Mouse (Mus musculus): Measurements from ENCODE around the gene Uts2b.
"Not testable (repeated sequence)": the region's sequence is repeated elsewhere in the genome, so short reads cannot be mapped to it uniquely, and the experiment has no call there.

Gene Uts2b

DNA sequence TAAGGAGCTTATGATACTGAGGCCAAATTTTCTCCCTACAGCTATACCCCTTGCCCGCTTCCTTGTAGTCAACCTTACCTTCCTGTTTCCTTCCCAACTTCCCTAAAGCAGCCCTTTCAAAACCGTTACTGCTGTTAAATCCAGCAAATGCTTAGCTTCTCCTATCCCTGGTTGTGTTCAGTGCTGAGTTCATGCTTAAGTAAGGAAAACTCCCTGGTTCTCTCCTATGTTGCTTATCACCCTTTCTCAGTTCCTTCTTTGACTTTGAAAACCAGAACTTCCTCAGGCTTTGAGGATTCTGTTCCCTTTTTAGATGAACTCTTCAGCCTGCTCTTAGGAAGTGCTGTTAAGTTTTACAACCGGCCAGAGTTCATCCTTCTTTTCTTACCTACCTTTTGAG, 4.1 kb upstream of the Uts2b start:
- no peak for DNase-seq

DNA sequence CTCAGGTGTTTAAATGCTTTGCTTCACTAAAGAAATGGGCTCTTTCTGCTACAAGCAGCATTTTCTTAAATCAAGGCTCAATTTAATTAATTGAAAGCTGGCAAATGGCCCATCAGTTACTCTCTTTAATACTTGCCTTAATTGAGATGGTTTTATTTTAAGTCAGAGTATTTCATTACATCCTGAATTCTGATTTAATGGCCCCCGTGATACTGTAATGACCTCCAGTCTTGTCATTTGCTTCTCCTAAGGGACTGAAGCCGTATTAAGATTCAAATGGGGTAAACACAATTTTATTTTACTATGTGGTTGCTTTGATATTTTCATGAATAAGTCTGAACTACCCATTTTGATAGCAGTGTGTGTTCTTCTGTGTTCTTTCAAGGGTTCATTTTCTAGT, 661 bp upstream of the Uts2b start:
- no peak for DNase-seq

DNA sequence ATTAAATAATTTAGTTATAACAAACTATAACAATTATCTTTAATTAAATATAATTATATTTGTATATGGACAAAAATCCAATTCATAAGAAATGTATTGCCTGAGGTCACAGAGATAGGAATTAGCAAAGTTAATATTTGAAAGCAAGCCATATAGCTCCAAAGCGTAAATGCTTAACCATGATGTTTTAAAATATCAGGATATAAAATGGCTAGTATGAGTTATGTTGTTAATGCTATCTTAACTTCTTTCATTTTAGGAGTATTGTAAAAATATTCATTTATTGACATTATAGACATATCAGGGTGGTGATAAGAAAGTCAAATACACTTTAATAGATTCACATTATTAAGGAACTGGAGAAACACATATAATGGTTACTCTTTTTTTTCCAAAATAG, 10.0 kb downstream of the Uts2b start:
- DNase-seq = no peak

DNA sequence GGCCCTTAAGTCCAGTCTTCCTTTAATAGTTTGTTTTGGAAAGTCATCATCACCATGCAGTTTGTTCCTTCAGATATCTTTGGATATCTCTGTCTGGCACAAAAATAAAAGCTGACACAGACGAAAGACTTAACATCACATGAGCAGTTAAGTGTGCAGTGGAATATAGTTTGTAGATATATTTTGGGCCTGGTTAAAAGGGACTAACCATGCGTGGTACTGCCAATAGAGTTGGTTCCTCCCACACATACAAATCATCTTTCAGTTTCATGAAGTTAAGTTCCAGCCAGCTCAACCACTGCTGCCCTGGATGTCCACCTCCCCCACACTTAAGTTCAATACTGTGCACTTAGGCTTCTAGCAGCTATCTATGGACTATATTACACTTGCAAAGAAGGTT, 15.6 kb downstream of the Uts2b start:
- DNase-seq = no peak

DNA sequence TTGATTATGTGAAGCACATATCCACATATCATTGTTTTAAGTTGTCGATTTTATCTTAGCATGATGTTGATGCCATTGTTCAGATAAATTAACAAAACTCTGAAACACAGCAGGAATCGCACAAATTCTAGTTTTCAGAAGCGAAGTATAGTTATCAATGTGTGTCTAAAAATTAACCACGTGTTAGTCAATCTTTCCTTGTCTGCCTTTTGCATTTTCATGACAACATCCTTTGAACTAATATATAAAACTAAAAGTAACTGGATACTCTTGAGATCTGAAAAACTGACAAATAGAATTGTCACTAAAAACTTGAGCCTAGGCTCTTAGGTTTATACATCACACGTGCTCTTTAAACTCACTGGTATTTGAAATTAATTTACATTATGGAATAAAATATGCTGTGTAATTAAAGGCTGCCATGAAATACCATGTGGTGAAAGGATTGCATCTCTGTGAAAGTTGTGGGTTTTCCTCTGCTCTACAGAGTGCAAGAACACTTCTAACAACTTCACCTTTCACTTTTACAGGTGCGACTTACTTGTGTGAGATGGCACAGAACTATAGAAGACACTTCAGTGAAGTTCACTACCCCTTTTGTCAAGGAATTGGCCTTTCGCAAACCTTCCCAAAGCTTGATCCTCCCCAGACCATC, 20.0 kb downstream of the Uts2b start:
- DNase-seq = no peak

DNA sequence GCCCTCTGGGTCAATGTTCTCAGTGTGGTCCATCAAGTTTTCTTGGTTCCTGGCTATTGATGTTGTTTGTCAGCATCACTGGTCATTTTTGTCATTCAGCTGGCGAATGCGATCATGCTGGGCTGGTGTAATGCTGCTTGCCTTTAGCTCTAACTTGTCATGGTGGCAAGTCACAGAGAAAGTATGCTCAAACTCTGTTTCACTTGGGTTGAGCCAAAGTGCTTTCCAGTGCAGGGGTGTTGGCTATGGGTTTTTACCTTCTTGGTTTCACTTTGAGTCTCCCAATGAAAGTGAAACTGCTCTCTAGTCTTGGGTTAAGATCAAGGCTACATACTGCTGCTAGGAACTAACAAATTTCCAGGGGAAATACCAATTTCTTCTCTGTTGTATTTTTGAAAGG, 20.8 kb downstream of the Uts2b start:
- DNase-seq = no peak

DNA sequence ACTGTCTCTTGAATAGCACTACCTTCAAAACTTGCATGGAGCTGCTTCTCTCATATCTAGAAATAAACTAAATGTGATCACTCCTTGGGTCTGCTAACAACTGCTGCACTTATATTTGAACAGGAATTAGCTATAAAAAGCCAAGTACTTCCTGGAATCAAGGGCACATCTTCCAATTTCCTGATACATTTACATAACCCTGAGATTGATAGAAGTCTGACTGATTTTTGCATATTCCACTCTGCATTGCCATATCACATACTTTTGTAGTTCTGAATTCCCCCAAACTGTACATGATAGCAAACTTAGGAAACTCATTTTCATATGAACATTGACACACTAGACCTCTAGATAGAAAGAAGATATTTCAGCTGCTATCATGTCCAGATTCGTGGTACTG, 21.7 kb downstream of the Uts2b start:
- DNase-seq = no peak

DNA sequence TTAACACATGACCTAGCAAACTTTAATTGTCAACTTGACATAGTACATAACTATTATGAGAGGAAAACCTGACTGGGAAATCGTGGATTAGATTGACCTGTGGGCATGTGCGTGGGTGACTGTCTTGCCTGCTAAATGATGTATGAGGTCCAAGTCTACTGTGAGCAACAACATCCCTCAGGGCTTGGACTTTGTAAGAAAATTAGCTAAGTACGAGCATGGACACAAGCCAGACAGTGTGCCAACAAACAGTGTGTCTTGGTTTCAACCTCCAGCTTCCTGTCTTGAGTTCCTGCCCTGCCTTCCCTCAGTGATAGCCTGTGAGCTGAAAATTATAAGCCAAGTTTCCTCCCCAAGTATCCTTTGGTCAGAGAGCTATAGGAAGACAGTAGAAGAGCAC, 22.5 kb downstream of the Uts2b start:
- DNase-seq = peak; percentile 47

DNA sequence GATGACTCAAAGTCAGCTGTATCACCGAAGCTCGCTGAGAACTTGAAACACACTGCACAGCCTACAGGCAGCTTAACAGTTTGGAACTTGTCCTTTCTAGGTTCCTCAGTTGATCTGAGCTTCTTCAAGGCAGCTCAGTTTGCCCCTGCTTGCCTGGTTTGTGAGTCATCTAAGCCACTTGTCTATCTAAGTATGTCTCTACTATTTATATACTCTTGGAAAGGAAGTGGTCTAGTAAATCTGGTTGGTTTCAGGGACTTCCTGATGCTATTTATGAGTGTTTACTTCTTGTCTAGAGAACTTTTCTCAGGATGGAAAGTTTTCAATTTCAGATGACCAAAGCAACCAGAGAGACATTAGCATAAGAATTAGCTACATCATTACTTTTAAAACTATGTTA, 43.6 kb downstream of the Uts2b start:
- no peak for DNase-seq

DNA sequence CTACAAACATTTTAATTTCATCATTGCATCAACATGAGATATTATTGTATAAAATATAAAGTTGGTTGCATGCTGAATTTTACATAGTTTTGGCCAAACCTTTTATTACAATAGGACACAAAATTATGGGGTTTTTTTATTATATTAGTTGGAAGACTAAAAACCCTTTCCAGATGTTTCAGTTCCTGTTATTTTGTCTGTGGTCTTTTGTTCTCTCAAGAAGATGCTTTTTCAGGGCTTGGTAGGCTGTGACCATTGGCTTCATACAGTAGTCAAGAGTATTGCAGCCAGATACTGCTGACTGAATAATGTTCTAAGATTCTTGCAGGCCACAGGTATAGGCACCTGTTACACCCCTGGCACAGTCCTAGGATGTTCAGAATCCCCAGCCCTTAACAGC, 48.0 kb downstream of the Uts2b start:
- DNase-seq = no peak

DNA sequence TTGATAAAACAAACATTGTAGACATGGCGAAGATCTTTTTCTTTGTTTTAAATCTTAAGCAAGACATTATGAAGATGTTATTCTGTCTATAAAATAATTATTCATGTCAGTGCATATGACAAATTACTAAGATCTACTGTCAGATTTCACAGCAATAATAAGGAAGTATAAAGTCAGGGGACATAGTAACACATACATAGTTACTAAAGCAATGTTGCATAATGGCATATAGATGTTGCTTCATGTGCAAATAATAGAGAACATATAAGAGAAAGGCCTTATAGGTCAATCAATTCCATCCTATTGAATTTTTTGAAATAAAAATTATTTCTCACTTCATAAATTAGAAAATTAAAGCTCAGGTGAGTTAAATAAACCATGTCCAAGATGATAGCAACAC, 50.9 kb downstream of the Uts2b start:
- no peak for DNase-seq

DNA sequence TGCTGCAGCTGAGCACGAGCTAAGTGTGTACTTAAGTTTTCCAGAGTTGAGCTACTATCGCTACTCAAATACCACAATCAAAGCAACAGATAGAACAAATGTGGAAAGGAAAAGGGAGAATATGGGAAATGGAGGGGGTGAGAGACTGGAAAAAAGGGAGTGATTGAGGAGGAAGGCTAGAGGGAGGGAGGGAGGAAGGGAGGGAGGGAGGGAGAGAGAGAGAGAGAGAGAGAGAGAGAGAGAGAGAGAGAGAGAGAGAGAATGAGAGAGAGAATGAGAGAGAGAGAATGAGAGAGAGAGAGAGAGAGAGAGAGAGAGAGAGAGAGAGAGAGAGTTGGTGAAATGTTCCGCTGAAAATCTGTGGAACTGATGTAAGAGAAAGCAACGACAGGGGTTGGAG, 62.9 kb downstream of the Uts2b start, which contains the start of gene Ostn:
Ostn (plus strand) TSS at position 301 of the 400 bp plus-strand sequence.
- not testable (repeated sequence) for DNase-seq

Measured in kidney, adult 11 months (tissue).